Mouse (Mus musculus) right cerebral cortex, postnatal 25 days (tissue): ENCODE data around the gene Gm17026.
"Not testable (repeated sequence)": the region's sequence is repeated elsewhere in the genome, so short reads cannot be mapped to it uniquely, and the experiment has no call there.

ENCODE experiments used
- DNase-seq: peaks from one replicate; pipeline ENCODE4 v3.0.0; 2022

Gene Gm17026

GRCm38 (mm10) chr14:42259948-42260347 is at the start of gene Gm17026:
Gm17026 (minus strand) TSS chr14:42260048.
- DNase-seq = not testable (repeated sequence)

- DNase-seq = not testable (repeated sequence)
These were observed 37.4 kb upstream of the Gm17026 start, which contains the start of gene Gm9611 for GRCm38 (mm10) chr14:42297258-42297657. Gm9611 (minus strand) TSS chr14:42297358.

- DNase-seq = not testable (repeated sequence)
These were observed 42.9 kb downstream of the Gm17026 start for GRCm38 (mm10) chr14:42216766-42217537.
